Mouse (Mus musculus) lung, postnatal 36 days (tissue): ENCODE measurements around the gene Foxc1.

Source experiments
- DNase-seq: peaks from one replicate; pipeline ENCODE4 v3.0.0; 2022; ENCODE audit warnings: mixed read lengths

Gene Foxc1

GRCm38 (mm10) chr13:31806890-31807735 is 680 bp downstream of the Foxc1 start:
- no peak for DNase-seq

GRCm38 (mm10) chr13:31807736-31808115 is 1.3 kb downstream of the Foxc1 start:
- DNase-seq = no peak

GRCm38 (mm10) chr13:31808116-31808803 is 1.8 kb downstream of the Foxc1 start:
- DNase-seq = peak; percentile 42

- no peak for DNase-seq
These were observed 2.5 kb downstream of the Foxc1 start for GRCm38 (mm10) chr13:31808804-31809420.

GRCm38 (mm10) chr13:31809701-31810100 is 3.3 kb downstream of the Foxc1 start:
- no peak for DNase-seq

- no peak for DNase-seq
These were observed 3.9 kb downstream of the Foxc1 start for GRCm38 (mm10) chr13:31810375-31810692.

- DNase-seq = no peak
These were observed 4.5 kb downstream of the Foxc1 start for GRCm38 (mm10) chr13:31810693-31811541.

- DNase-seq = no peak
These were observed 5.1 kb downstream of the Foxc1 start for GRCm38 (mm10) chr13:31811542-31812021.

GRCm38 (mm10) chr13:31812701-31813100 is 6.3 kb downstream of the Foxc1 start:
- no peak for DNase-seq

GRCm38 (mm10) chr13:31815383-31816003 is 9.1 kb downstream of the Foxc1 start:
- no peak for DNase-seq

- DNase-seq = no peak
These were observed 11.9 kb downstream of the Foxc1 start for GRCm38 (mm10) chr13:31818337-31818736.

- DNase-seq = no peak
These were observed 13.4 kb downstream of the Foxc1 start for GRCm38 (mm10) chr13:31819664-31820405.

- DNase-seq = no peak
These were observed 14.2 kb downstream of the Foxc1 start for GRCm38 (mm10) chr13:31820587-31821017.

GRCm38 (mm10) chr13:31821050-31821449 is 14.6 kb downstream of the Foxc1 start:
- no peak for DNase-seq

GRCm38 (mm10) chr13:31823316-31823715 is 16.9 kb downstream of the Foxc1 start:
- no peak for DNase-seq

GRCm38 (mm10) chr13:31825180-31825579 is 18.7 kb downstream of the Foxc1 start:
- no peak for DNase-seq

- no peak for DNase-seq
These were observed 20.7 kb downstream of the Foxc1 start for GRCm38 (mm10) chr13:31827160-31827559.

- DNase-seq = no peak
These were observed 21.4 kb downstream of the Foxc1 start for GRCm38 (mm10) chr13:31827820-31828332.

- no peak for DNase-seq
These were observed 22.0 kb downstream of the Foxc1 start for GRCm38 (mm10) chr13:31828446-31828845.

- peak; percentile 27 for DNase-seq
These were observed 23.9 kb downstream of the Foxc1 start for GRCm38 (mm10) chr13:31830332-31830731.

- DNase-seq = no peak
These were observed 29.4 kb downstream of the Foxc1 start for GRCm38 (mm10) chr13:31835802-31836201.
